Mouse (Mus musculus): ENCODE results near the gene Ddx52. TPM values are rescaled to one million over a fixed set of nuclear protein-coding genes. Genes with fewer than 3 reads are reported as not detected.
A peak's percentile ranks its signal among the peaks of the same experiment; 100 is the strongest.

The Ddx52 gene
- polyA plus RNA-seq, 1 experiment from 2014 or later: 50.8 TPM

GRCm38 (mm10) chr11:83914501-83914900 lies 27.4 kb upstream of the Ddx52 start:
- H3K4me2 ChIP-seq: no peak overlapping the region
- H3K4me3 ChIP-seq (ENCODE audit: low read depth, low read length): no peak overlapping the region
- DNase-seq (ENCODE audit: low spot score, missing footprints): no peak
- no peaks in the 10 kb centered on the region for H3K4me1 ChIP-seq (ENCODE audit: control insufficient read depth, insufficient read depth, low read length)
- H3K36me3 ChIP-seq (ENCODE audit: control insufficient read depth, insufficient read depth, low read length): no peaks in the 10 kb centered on the region
- no peak overlapping the region for H3K27ac ChIP-seq (ENCODE audit: low read depth, low read length)
- no peak for ATAC-seq (ENCODE audit: low FRiP score)
- WGBS: 89% methylated on average over 4 of the region's 4 CpGs
- H3K9ac ChIP-seq (ENCODE audit: low read length): no peak overlapping the region
- no peaks in the 10 kb centered on the region for H3K9me3 ChIP-seq (ENCODE audit: control insufficient read depth, low read length)
- no peaks in the 10 kb centered on the region for H3K27me3 ChIP-seq (ENCODE audit: control insufficient read depth, insufficient read depth, low read length)

- H3K27ac ChIP-seq (ENCODE audit: low read depth, low read length): no peak overlapping the region
- no peak overlapping the region for H3K9ac ChIP-seq (ENCODE audit: low read length)
- H3K4me3 ChIP-seq (ENCODE audit: low read depth, low read length): no peak overlapping the region
- ATAC-seq (ENCODE audit: low FRiP score) (no peak), DNase-seq (ENCODE audit: low spot score, missing footprints) (no peak)
- no peaks in the 10 kb centered on the region for H3K27me3 ChIP-seq (ENCODE audit: control insufficient read depth, insufficient read depth, low read length)
- WGBS: 80% methylated on average over 2 of the region's 2 CpGs
- no peaks in the 10 kb centered on the region for H3K36me3 ChIP-seq (ENCODE audit: control insufficient read depth, insufficient read depth, low read length)
- no peak overlapping the region for H3K4me2 ChIP-seq
- H3K9me3 ChIP-seq (ENCODE audit: control insufficient read depth, low read length): no peaks in the 10 kb centered on the region
- H3K4me1 ChIP-seq (ENCODE audit: control insufficient read depth, insufficient read depth, low read length): no peaks in the 10 kb centered on the region
Measured at GRCm38 (mm10) chr11:83922600-83922999, 19.3 kb upstream of the Ddx52 start.

- DNase-seq (ENCODE audit: low spot score, missing footprints): no peak
- H3K27me3 ChIP-seq (ENCODE audit: control insufficient read depth, insufficient read depth, low read length): no peaks in the 10 kb centered on the region
- H3K4me1 ChIP-seq (ENCODE audit: control insufficient read depth, insufficient read depth, low read length): no peaks in the 10 kb centered on the region
- H3K9ac ChIP-seq (ENCODE audit: low read length): no peak overlapping the region
- H3K27ac ChIP-seq (ENCODE audit: low read depth, low read length): no peak overlapping the region
- no peak overlapping the region for H3K4me3 ChIP-seq (ENCODE audit: low read depth, low read length)
- H3K9me3 ChIP-seq (ENCODE audit: control insufficient read depth, low read length): no peaks in the 10 kb centered on the region
- 50% methylated on average over 3 of the region's 3 CpGs for WGBS
- H3K36me3 ChIP-seq (ENCODE audit: control insufficient read depth, insufficient read depth, low read length): no peaks in the 10 kb centered on the region
- no peak for ATAC-seq (ENCODE audit: low FRiP score)
- no peak overlapping the region for H3K4me2 ChIP-seq
Measured at GRCm38 (mm10) chr11:83927097-83927496, 14.8 kb upstream of the Ddx52 start.

- ATAC-seq (ENCODE audit: low FRiP score) (no peak), DNase-seq (ENCODE audit: low spot score, missing footprints) (no peak)
- H3K36me3 ChIP-seq (ENCODE audit: control insufficient read depth, insufficient read depth, low read length): no peaks in the 10 kb centered on the region
- H3K4me3 ChIP-seq (ENCODE audit: low read depth, low read length): no peak overlapping the region
- H3K4me2 ChIP-seq: no peak overlapping the region
- 85% methylated on average over 10 of the region's 10 CpGs for WGBS
- H3K27me3 ChIP-seq (ENCODE audit: control insufficient read depth, insufficient read depth, low read length): 0 out of 2 replicates have a peak, but pooled peaks cover 2% of the 10 kb centered on the region
- no peak overlapping the region for H3K27ac ChIP-seq (ENCODE audit: low read depth, low read length)
- no peak overlapping the region for H3K9ac ChIP-seq (ENCODE audit: low read length)
- no peaks in the 10 kb centered on the region for H3K9me3 ChIP-seq (ENCODE audit: control insufficient read depth, low read length)
- H3K4me1 ChIP-seq (ENCODE audit: control insufficient read depth, insufficient read depth, low read length): no peaks in the 10 kb centered on the region
Measured at GRCm38 (mm10) chr11:83932506-83933106, 9.3 kb upstream of the Ddx52 start.

- 88% methylated on average over 4 of the region's 4 CpGs for WGBS
- no peak overlapping the region for H3K27ac ChIP-seq (ENCODE audit: low read depth, low read length)
- H3K4me2 ChIP-seq: no peak overlapping the region
- 0 out of 2 replicates have a peak, but pooled peaks cover 2% of the 10 kb centered on the region for H3K27me3 ChIP-seq (ENCODE audit: control insufficient read depth, insufficient read depth, low read length)
- ATAC-seq (ENCODE audit: low FRiP score): no peak
- no peaks in the 10 kb centered on the region for H3K36me3 ChIP-seq (ENCODE audit: control insufficient read depth, insufficient read depth, low read length)
- no peak overlapping the region for H3K9ac ChIP-seq (ENCODE audit: low read length)
- no peak for DNase-seq (ENCODE audit: low spot score, missing footprints)
- no peak overlapping the region for H3K4me3 ChIP-seq (ENCODE audit: low read depth, low read length)
- no peaks in the 10 kb centered on the region for H3K9me3 ChIP-seq (ENCODE audit: control insufficient read depth, low read length)
- H3K4me1 ChIP-seq (ENCODE audit: control insufficient read depth, insufficient read depth, low read length): no peaks in the 10 kb centered on the region
Measured at GRCm38 (mm10) chr11:83933376-83933775, 8.5 kb upstream of the Ddx52 start.

- no peak overlapping the region for H3K9ac ChIP-seq (ENCODE audit: low read length)
- ATAC-seq (ENCODE audit: low FRiP score) (no peak), DNase-seq (ENCODE audit: low spot score, missing footprints) (peak; percentile 99)
- no peak overlapping the region for H3K4me2 ChIP-seq
- 0 out of 2 replicates have a peak, but pooled peaks cover 2% of the 10 kb centered on the region for H3K27me3 ChIP-seq (ENCODE audit: control insufficient read depth, insufficient read depth, low read length)
- no peak overlapping the region for H3K4me3 ChIP-seq (ENCODE audit: low read depth, low read length)
- no peaks in the 10 kb centered on the region for H3K36me3 ChIP-seq (ENCODE audit: control insufficient read depth, insufficient read depth, low read length)
- WGBS: 22% methylated on average over 7 of the region's 7 CpGs
- no peaks in the 10 kb centered on the region for H3K9me3 ChIP-seq (ENCODE audit: control insufficient read depth, low read length)
- H3K27ac ChIP-seq (ENCODE audit: low read depth, low read length): no peak overlapping the region
- H3K4me1 ChIP-seq (ENCODE audit: control insufficient read depth, insufficient read depth, low read length): no peaks in the 10 kb centered on the region
Measured at GRCm38 (mm10) chr11:83935986-83936665, 5.7 kb upstream of the Ddx52 start.

GRCm38 (mm10) chr11:83938556-83938955 lies 3.3 kb upstream of the Ddx52 start:
- Histone ChIP-seq H3K4me3 (ENCODE audit: low read depth, low read length) (no peak overlapping the region), H3K36me3 (ENCODE audit: control insufficient read depth, insufficient read depth, low read length) (no peaks in the 10 kb centered on the region), H3K9me3 (ENCODE audit: control insufficient read depth, low read length) (no peaks in the 10 kb centered on the region), H3K4me1 (ENCODE audit: control insufficient read depth, insufficient read depth, low read length) (peaks cover 6% of the 10 kb centered on the region), H3K4me2 (no peak overlapping the region), H3K27ac (ENCODE audit: low read depth, low read length) (no peak overlapping the region), H3K9ac (ENCODE audit: low read length) (no peak overlapping the region), H3K27me3 (ENCODE audit: control insufficient read depth, insufficient read depth, low read length) (0 out of 2 replicates have a peak, but pooled peaks cover 2% of the 10 kb centered on the region)
- 85% methylated on average over 8 of the region's 8 CpGs for WGBS
- ATAC-seq (ENCODE audit: low FRiP score) (no peak), DNase-seq (ENCODE audit: low spot score, missing footprints) (no peak)

- Histone ChIP-seq H3K4me1 (ENCODE audit: control insufficient read depth, insufficient read depth, low read length) (no peaks in the 10 kb centered on the region), H3K4me2 (no peak overlapping the region), H3K27me3 (ENCODE audit: control insufficient read depth, insufficient read depth, low read length) (no peaks in the 10 kb centered on the region), H3K4me3 (ENCODE audit: low read depth, low read length) (no peak overlapping the region), H3K27ac (ENCODE audit: low read depth, low read length) (no peak overlapping the region), H3K36me3 (ENCODE audit: control insufficient read depth, insufficient read depth, low read length) (peaks cover 31% of the 10 kb centered on the region; the same call in 1 of the 2 replicates), H3K9ac (ENCODE audit: low read length) (no peak overlapping the region), H3K9me3 (ENCODE audit: control insufficient read depth, low read length) (no peaks in the 10 kb centered on the region)
- 94% methylated on average over 2 of the region's 2 CpGs for WGBS
- DNase-seq (ENCODE audit: low spot score, missing footprints): no peak
- ATAC-seq (ENCODE audit: low FRiP score): no peak
Measured at GRCm38 (mm10) chr11:83956822-83957221, 15.0 kb downstream of the Ddx52 start.

GRCm38 (mm10) chr11:83961983-83962382 lies 20.1 kb downstream of the Ddx52 start:
- DNase-seq (ENCODE audit: low spot score, missing footprints) (no peak), ATAC-seq (ENCODE audit: low FRiP score) (no peak)
- no peaks in the 10 kb centered on the region for H3K9me3 ChIP-seq (ENCODE audit: control insufficient read depth, low read length)
- H3K4me1 ChIP-seq (ENCODE audit: control insufficient read depth, insufficient read depth, low read length): peaks cover 6% of the 10 kb centered on the region; the same call in 1 of the 2 replicates
- H3K27me3 ChIP-seq (ENCODE audit: control insufficient read depth, insufficient read depth, low read length): no peaks in the 10 kb centered on the region
- no peak overlapping the region for H3K4me3 ChIP-seq (ENCODE audit: low read depth, low read length)
- H3K27ac ChIP-seq (ENCODE audit: low read depth, low read length): no peak overlapping the region
- no peak overlapping the region for H3K4me2 ChIP-seq
- WGBS: 90% methylated on average over 3 of the region's 3 CpGs
- H3K36me3 ChIP-seq (ENCODE audit: control insufficient read depth, insufficient read depth, low read length): peaks cover 12% of the 10 kb centered on the region
- H3K9ac ChIP-seq (ENCODE audit: low read length): no peak overlapping the region

All from midbrain, embryonic 11.5 days (tissue).